Mouse (Mus musculus): ENCODE data around the gene Snx32. TPM values are rescaled to one million over a fixed set of nuclear protein-coding genes. Genes with fewer than 3 reads are reported as not detected.
A peak's percentile ranks its signal among the peaks of the same experiment; 100 is the strongest.

Gene Snx32
- total RNA-seq, 2 experiments from 2014 or later = 1.7 to 4.9 TPM

- peak; percentile 68 for ATAC-seq (replicated peaks; ENCODE audit: poor library complexity, severe bottlenecking)
Measured at GRCm38 (mm10) chr19:5460465-5460911, 49.9 kb downstream of the Snx32 start, which contains the start of gene Fibp. TSS of gene Fibp (plus strand) at chr19:5460615.

- no peak for ATAC-seq (replicated peaks; ENCODE audit: poor library complexity, severe bottlenecking)
Measured at GRCm38 (mm10) chr19:5459896-5460295, 50.4 kb downstream of the Snx32 start.

- ATAC-seq (replicated peaks; ENCODE audit: poor library complexity, severe bottlenecking) = no peak
Measured at GRCm38 (mm10) chr19:5459019-5459418, 51.3 kb downstream of the Snx32 start.

GRCm38 (mm10) chr19:5457746-5458442 lies 52.4 kb downstream of the Snx32 start, which contains the start of gene Ccdc85b:
TSS of gene Ccdc85b (minus strand) at chr19:5457894.
- ATAC-seq (replicated peaks; ENCODE audit: poor library complexity, severe bottlenecking) = no peak

GRCm38 (mm10) chr19:5456922-5457745 lies 53.2 kb downstream of the Snx32 start:
- ATAC-seq (replicated peaks; ENCODE audit: poor library complexity, severe bottlenecking) = peak; percentile 77

- ATAC-seq (replicated peaks; ENCODE audit: poor library complexity, severe bottlenecking) = no peak
Measured at GRCm38 (mm10) chr19:5456241-5456921, 54.0 kb downstream of the Snx32 start.

GRCm38 (mm10) chr19:5455568-5455967 lies 54.8 kb downstream of the Snx32 start:
- ATAC-seq (replicated peaks; ENCODE audit: poor library complexity, severe bottlenecking) = no peak

GRCm38 (mm10) chr19:5455037-5455436 lies 55.3 kb downstream of the Snx32 start:
- ATAC-seq (replicated peaks; ENCODE audit: poor library complexity, severe bottlenecking) = no peak

- ATAC-seq (replicated peaks; ENCODE audit: poor library complexity, severe bottlenecking) = no peak
Measured at GRCm38 (mm10) chr19:5451766-5452165, 58.6 kb downstream of the Snx32 start.

- ATAC-seq (replicated peaks; ENCODE audit: poor library complexity, severe bottlenecking) = no peak
Measured at GRCm38 (mm10) chr19:5449673-5450072, 60.7 kb downstream of the Snx32 start.

- peak; percentile 57 for ATAC-seq (replicated peaks; ENCODE audit: poor library complexity, severe bottlenecking)
Measured at GRCm38 (mm10) chr19:5448354-5449150, 61.8 kb downstream of the Snx32 start.

GRCm38 (mm10) chr19:5447515-5448353 lies 62.6 kb downstream of the Snx32 start, which contains the start of gene Fosl1:
TSS of gene Fosl1 (plus strand) at chr19:5447547.
- ATAC-seq (replicated peaks; ENCODE audit: poor library complexity, severe bottlenecking) = peak; percentile 65

GRCm38 (mm10) chr19:5445747-5446146 lies 64.6 kb downstream of the Snx32 start:
- ATAC-seq (replicated peaks; ENCODE audit: poor library complexity, severe bottlenecking) = no peak

- no peak for ATAC-seq (replicated peaks; ENCODE audit: poor library complexity, severe bottlenecking)
Measured at GRCm38 (mm10) chr19:5444954-5445353, 65.4 kb downstream of the Snx32 start.

- peak; percentile 70 for ATAC-seq (replicated peaks; ENCODE audit: poor library complexity, severe bottlenecking)
Measured at GRCm38 (mm10) chr19:5444371-5444908, 65.9 kb downstream of the Snx32 start.

All from granulocyte monocyte progenitor cell, adult 5-6 weeks (primary cell).